Mouse (Mus musculus): ENCODE results near the gene Yif1b.

The Yif1b gene

GRCm38 (mm10) chr7:29244732-29245416, 6.7 kb downstream of the Yif1b start:
- DNase-seq (ENCODE audit: low spot score in 2 of 2), result no peak

DNA sequence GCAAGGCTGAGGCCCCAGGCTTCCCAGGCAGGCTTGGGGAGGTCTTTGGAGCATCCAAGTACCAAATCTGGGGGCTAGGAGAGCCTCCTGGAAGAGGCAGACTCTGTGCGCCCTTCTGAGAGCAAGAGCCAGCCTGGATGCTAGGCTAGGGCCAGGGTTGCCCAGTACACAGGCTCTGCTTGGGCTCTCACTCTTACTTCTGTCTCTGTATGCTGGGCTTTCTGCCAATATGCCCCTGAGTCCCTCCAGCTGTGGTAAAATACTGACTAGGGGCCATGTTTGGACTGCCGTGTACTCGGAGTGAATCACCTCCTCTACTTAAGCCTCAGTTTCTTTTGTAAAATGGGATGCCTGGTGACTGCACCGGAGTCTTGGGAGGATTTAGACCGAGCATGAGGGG, 7.9 kb downstream of the Yif1b start:
- DNase-seq (ENCODE audit: low spot score in 2 of 2), result no peak

GRCm38 (mm10) chr7:29246619-29247313, 8.6 kb downstream of the Yif1b start:
- DNase-seq (ENCODE audit: low spot score in 2 of 2), result no peak

GRCm38 (mm10) chr7:29247314-29247700, 9.2 kb downstream of the Yif1b start:
- DNase-seq (ENCODE audit: low spot score in 2 of 2), result peak in 1 of 2 experiments; percentile 76

- DNase-seq (ENCODE audit: low spot score in 2 of 2), result no peak
These were observed 9.6 kb downstream of the Yif1b start for GRCm38 (mm10) chr7:29247706-29248105.

GRCm38 (mm10) chr7:29248261-29248841, 10.2 kb downstream of the Yif1b start, which contains the start of gene 2200002D01Rik:
2200002D01Rik (minus strand) TSS chr7:29248466.
- no peak for DNase-seq (ENCODE audit: low spot score in 2 of 2)

DNA sequence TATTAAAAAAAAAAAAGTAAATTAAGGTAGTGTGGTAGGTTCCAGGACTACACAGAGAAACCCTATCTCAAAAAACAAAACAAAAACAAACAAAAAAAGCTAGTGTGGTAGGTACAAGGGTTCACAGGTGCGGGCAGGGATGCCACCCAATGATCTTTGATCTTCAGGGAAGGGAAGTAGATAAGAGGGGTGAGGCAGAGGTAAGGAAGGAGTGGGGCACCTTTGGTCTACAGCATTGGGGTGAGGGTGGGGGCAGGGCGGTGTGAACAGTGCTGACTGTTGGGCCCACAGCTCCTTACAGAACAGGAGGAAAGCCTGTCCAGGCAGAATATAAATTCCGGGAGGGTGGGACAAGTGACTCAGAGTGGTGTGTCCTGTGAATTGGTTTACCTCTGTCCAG, 13.0 kb downstream of the Yif1b start:
- no peak for DNase-seq (ENCODE audit: low spot score in 2 of 2)

GRCm38 (mm10) chr7:29253842-29254241, 15.7 kb downstream of the Yif1b start:
- DNase-seq (ENCODE audit: low spot score in 2 of 2), result no peak

GRCm38 (mm10) chr7:29255875-29256274, 17.7 kb downstream of the Yif1b start:
- no peak for DNase-seq (ENCODE audit: low spot score in 2 of 2)

- DNase-seq (ENCODE audit: low spot score in 2 of 2), result no peak
These were observed 19.2 kb downstream of the Yif1b start for GRCm38 (mm10) chr7:29257368-29257767.

DNA sequence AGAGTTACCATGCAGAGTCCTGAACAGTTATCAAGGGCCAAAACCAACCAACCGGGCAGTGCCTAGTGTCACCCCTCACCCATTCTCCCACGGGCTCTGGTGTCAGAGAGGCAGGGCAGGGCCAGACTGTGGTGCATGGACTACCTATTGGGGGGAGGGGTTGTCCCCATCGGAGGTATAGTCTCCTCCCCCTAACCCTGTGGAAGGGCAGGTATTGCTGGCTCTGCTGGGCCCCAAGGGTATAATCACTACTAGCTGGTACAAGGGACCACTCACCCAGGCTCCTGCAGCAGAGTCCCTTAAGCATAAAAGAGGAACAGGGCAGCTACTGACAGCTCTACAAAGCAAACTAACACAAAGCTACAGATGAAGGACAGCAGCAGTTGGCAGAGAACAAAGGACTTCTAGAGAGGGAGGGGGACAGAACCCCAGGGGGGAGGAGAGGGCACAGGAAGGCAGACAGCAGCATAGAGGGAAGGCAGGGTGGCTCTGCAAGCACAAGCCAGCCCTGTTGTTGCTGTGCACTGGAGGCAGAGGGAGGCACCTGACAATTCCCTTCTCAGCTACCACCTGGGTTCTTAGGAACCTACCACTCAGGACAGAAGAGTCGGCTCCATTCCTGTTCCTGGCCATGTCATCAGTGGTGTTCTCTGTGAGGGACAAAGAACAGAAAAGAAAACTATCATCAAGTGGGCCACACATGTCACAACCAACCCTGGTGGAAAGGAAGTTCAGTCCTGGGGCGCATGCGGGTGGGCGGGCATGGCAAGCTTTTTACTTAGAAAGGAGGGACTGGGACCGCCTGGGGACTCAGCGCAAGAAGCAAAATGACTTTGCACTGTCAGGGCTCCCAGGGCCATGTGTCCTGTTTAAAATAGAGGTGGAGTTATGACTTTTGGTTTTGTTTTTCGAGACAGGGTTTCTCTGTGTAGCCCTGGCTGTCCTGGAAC, 21.9 kb downstream of the Yif1b start:
- DNase-seq (ENCODE audit: low spot score in 2 of 2), result no peak

GRCm38 (mm10) chr7:29262151-29262550, 24.0 kb downstream of the Yif1b start:
- DNase-seq (ENCODE audit: low spot score in 2 of 2), result no peak

DNA sequence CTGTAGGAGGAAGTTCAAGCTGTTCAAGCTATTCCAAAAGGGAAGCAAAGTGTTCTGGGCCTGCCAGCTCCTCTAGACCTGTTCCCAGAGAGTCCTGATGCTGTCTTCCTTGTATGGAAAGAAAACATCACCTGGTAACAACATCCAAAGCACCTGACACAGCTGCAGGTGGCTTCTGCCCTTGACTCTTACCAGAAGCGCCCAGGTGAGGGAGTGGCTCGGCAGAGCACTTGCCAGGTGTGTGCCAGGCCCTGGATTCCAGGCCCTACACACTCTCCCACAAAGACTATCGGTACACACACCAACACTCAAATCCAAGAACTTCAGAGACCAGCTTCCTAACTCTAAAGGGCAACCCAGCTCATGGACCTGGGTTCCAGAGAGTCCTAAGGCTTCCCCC, 25.7 kb downstream of the Yif1b start:
- no peak for DNase-seq (ENCODE audit: low spot score in 2 of 2)

GRCm38 (mm10) chr7:29265636-29266035, 27.5 kb downstream of the Yif1b start:
- DNase-seq (ENCODE audit: low spot score in 2 of 2), result no peak

DNA sequence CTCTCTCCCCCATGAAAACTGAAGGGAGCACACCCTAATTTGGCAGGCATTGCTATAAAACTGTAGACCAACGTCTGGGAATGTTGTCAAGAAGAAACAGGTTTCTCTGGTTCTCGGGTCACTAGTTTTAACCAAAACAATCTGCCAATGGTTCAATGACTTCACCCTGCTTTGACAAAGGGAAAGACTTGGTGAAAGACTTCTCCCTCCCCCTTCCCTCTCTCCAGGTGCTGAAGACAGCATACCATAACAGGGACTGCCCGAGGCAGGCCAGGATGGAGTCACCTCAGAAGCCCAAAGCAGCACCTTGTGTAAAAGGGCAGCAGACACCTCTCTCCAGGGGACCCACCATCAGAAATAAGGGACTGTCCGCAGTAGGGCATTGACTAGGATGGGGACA, 28.8 kb downstream of the Yif1b start:
- no peak for DNase-seq (ENCODE audit: low spot score in 2 of 2)

- DNase-seq (ENCODE audit: low spot score in 2 of 2), result no peak
These were observed 32.3 kb downstream of the Yif1b start for GRCm38 (mm10) chr7:29270445-29270844.

DNA sequence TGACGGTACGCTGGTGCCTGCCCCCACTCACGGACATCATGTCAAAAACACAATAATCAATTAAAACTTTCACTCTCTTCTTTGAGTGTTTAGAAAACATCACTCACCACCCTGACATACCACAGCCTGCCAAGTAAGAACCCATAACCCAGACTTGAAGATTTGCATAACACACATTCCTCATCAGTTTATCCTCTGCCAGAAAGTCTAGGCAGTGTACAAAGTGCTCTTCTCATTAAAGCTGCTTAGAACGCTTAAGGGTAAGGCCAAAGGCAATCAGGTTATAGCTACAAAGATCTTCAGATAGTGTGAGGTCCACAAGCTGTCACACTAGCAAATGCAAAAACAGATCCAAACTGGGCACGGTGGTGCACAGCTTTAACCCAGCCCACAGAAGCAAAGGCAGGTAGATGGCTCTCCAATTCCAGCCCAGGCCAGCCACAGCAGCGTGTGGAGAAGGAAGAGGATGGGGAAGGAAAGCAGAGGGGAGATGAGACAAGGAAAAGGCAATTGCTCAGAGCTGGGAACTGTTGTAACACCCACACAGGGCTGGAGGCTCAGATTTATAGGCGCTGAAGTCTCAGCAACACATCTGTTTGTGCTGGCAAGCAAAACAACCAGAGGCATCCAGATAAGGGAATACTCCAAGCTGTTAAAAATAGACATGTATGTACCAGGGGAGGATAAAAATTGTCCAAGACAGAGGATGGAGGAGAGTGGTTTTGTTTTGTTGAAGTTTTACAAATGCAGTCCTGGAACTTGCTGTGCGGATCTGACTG, 33.7 kb downstream of the Yif1b start:
- DNase-seq (ENCODE audit: low spot score in 2 of 2), result no peak

GRCm38 (mm10) chr7:29276715-29277114, 38.6 kb downstream of the Yif1b start:
- no peak for DNase-seq (ENCODE audit: low spot score in 2 of 2)

DNA sequence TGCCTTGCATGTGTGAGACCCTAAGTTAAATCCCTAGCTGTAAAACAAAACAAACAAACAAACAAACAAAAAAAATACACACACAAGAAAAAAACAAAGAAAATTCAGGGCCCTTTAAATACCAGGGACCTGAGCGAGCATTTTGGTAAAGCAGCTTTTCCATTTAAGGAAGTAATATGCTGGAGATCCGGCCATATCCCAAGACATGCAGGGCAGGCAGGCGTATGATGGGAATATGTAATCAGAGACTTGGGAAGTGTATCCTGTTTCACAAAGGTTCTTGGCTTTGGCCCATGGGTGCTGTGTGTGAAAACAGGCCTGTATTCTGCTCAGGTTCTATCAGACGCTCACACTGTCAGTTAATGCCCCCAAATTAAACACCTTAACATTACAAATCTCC, 39.4 kb downstream of the Yif1b start:
- no peak for DNase-seq (ENCODE audit: low spot score in 2 of 2)

GRCm38 (mm10) chr7:29279261-29279660, 41.1 kb downstream of the Yif1b start:
- no peak for DNase-seq (ENCODE audit: low spot score in 2 of 2)

GRCm38 (mm10) chr7:29279924-29280323, 41.8 kb downstream of the Yif1b start:
- no peak for DNase-seq (ENCODE audit: low spot score in 2 of 2)

Data from right cerebral cortex, postnatal 10 days (tissue).